Mouse (Mus musculus): Measurements from ENCODE around the gene C2cd4d.

DNA sequence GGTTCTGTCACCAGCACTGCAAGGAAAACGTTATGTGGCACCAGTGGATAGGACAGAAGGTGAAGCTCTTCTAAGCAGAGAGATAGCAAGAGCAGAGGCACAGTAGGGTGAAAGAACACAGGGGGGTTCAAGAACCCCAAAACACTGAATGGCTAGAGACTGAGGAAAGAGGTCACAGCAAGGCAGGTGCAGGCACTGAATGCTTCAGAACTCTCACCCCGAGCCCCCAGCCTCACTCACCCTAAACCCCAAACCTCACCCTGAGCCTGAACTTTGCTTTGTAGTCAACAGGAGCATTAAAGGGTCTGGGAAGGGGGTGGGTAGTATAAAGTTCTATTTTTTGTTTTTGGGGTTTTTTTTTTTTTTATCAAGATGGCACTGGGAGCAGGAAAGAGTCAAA, 14.1 kb upstream of the C2cd4d start:
- TF ChIP-seq CTCF (IDR thresholded peaks at IDR 0.05; ENCODE audit: low read depth, low read length) (no peak), POLR2A (IDR thresholded peaks at IDR 0.05; ENCODE audit: extremely low read depth, insufficient read depth, low read length) (no peak)

Measured in liver, adult 2 months (tissue).